Mouse (Mus musculus) heart, adult 9 months (tissue): Measurements from ENCODE around the gene Tor1b.

Experiments used
- DNase-seq, 2 experiments: peaks; one replicate each; pipeline ENCODE4 v3.0.0; 2022; ENCODE audit warnings: low spot score in 2 of 2

The Tor1b gene

GRCm38 (mm10) chr2:30985111-30986020 is 32.6 kb downstream of the Tor1b start:
- no peak for DNase-seq

- no peak for DNase-seq
Observed at GRCm38 (mm10) chr2:30990221-30990620, 37.5 kb downstream of the Tor1b start.

- no peak for DNase-seq
Observed at GRCm38 (mm10) chr2:30994853-30995252, 42.1 kb downstream of the Tor1b start.

GRCm38 (mm10) chr2:30995432-30995996 is 42.8 kb downstream of the Tor1b start:
- DNase-seq: peak; percentile 54 to 61

GRCm38 (mm10) chr2:30998443-30999260 is 45.9 kb downstream of the Tor1b start:
- DNase-seq: no peak

GRCm38 (mm10) chr2:31002857-31003256 is 50.1 kb downstream of the Tor1b start:
- no peak for DNase-seq

GRCm38 (mm10) chr2:31005453-31005852 is 52.7 kb downstream of the Tor1b start:
- DNase-seq: no peak

GRCm38 (mm10) chr2:31006434-31006833 is 53.7 kb downstream of the Tor1b start:
- peak; percentile 66 to 70 for DNase-seq

- DNase-seq: no peak
Observed at GRCm38 (mm10) chr2:31007208-31007607, 54.4 kb downstream of the Tor1b start.
